Mouse (Mus musculus): Measurements from ENCODE around the gene Daam1. TPM values are rescaled to one million over a fixed set of nuclear protein-coding genes. Genes with fewer than 3 reads are reported as not detected.

Gene Daam1
- polyA plus RNA-seq, 1 experiment from 2014 or later, result 41.2 TPM

GRCm38 (mm10) chr12:71969941-71970629 is 139.2 kb downstream of the Daam1 start:
- no peaks in the 10 kb centered on the region for H3K4me1 ChIP-seq (replicated peaks; ENCODE audit: control insufficient read depth, insufficient read depth, low read length)
- H3K4me3 ChIP-seq (replicated peaks; ENCODE audit: low read length), result no peak overlapping the region
- no peak overlapping the region for H3K27ac ChIP-seq
- WGBS, result 68% methylated on average over 12 of the region's 12 CpGs
- DNase-seq (ENCODE audit: low spot score) (no peak), ATAC-seq (ENCODE audit: low FRiP score) (no peak)
- H3K27me3 ChIP-seq (ENCODE audit: control insufficient read depth, insufficient read depth, low read length), result no peaks in the 10 kb centered on the region
- peaks cover 43% of the 10 kb centered on the region for H3K36me3 ChIP-seq (replicated peaks; ENCODE audit: control insufficient read depth, insufficient read depth)
- no peaks in the 10 kb centered on the region for H3K9me3 ChIP-seq (ENCODE audit: control insufficient read depth, low read length)
- H3K4me2 ChIP-seq (replicated peaks), result no peak overlapping the region
- no peak overlapping the region for H3K9ac ChIP-seq

GRCm38 (mm10) chr12:71970791-71971654 is 140.1 kb downstream of the Daam1 start:
- DNase-seq (ENCODE audit: low spot score) (no peak), ATAC-seq (ENCODE audit: low FRiP score) (no peak)
- H3K9me3 ChIP-seq (ENCODE audit: control insufficient read depth, low read length), result no peaks in the 10 kb centered on the region
- no peaks in the 10 kb centered on the region for H3K27me3 ChIP-seq (ENCODE audit: control insufficient read depth, insufficient read depth, low read length)
- H3K27ac ChIP-seq, result no peak overlapping the region
- no peak overlapping the region for H3K9ac ChIP-seq
- peaks cover 52% of the 10 kb centered on the region for H3K36me3 ChIP-seq (replicated peaks; ENCODE audit: control insufficient read depth, insufficient read depth)
- H3K4me1 ChIP-seq (replicated peaks; ENCODE audit: control insufficient read depth, insufficient read depth, low read length), result no peaks in the 10 kb centered on the region
- H3K4me3 ChIP-seq (replicated peaks; ENCODE audit: low read length), result no peak overlapping the region
- no peak overlapping the region for H3K4me2 ChIP-seq (replicated peaks)
- 85% methylated on average over 9 of the region's 9 CpGs for WGBS

GRCm38 (mm10) chr12:71972126-71972525 is 141.2 kb downstream of the Daam1 start:
- Histone ChIP-seq H3K4me3 (replicated peaks; ENCODE audit: low read length) (no peak overlapping the region), H3K4me1 (replicated peaks; ENCODE audit: control insufficient read depth, insufficient read depth, low read length) (no peaks in the 10 kb centered on the region), H3K9me3 (ENCODE audit: control insufficient read depth, low read length) (no peaks in the 10 kb centered on the region), H3K27me3 (ENCODE audit: control insufficient read depth, insufficient read depth, low read length) (no peaks in the 10 kb centered on the region), H3K36me3 (replicated peaks; ENCODE audit: control insufficient read depth, insufficient read depth) (peaks cover 62% of the 10 kb centered on the region), H3K27ac (no peak overlapping the region), H3K4me2 (replicated peaks) (no peak overlapping the region), H3K9ac (no peak overlapping the region)
- DNase-seq (ENCODE audit: low spot score) (no peak), ATAC-seq (ENCODE audit: low FRiP score) (no peak)
- WGBS, result 87% methylated on average over 5 of the region's 5 CpGs

- H3K9ac ChIP-seq, result no peak overlapping the region
- H3K36me3 ChIP-seq (replicated peaks; ENCODE audit: control insufficient read depth, insufficient read depth), result peaks cover 67% of the 10 kb centered on the region
- H3K4me1 ChIP-seq (replicated peaks; ENCODE audit: control insufficient read depth, insufficient read depth, low read length), result no peaks in the 10 kb centered on the region
- no peak for DNase-seq (ENCODE audit: low spot score)
- H3K27me3 ChIP-seq (ENCODE audit: control insufficient read depth, insufficient read depth, low read length), result no peaks in the 10 kb centered on the region
- H3K9me3 ChIP-seq (ENCODE audit: control insufficient read depth, low read length), result no peaks in the 10 kb centered on the region
- no peak overlapping the region for H3K4me3 ChIP-seq (replicated peaks; ENCODE audit: low read length)
- 86% methylated on average over 12 of the region's 12 CpGs for WGBS
- no peak for ATAC-seq (ENCODE audit: low FRiP score)
- H3K4me2 ChIP-seq (replicated peaks), result no peak overlapping the region
- H3K27ac ChIP-seq, result no peak overlapping the region
Measured at GRCm38 (mm10) chr12:71972619-71973266, 141.9 kb downstream of the Daam1 start.

- ATAC-seq (ENCODE audit: low FRiP score) (no peak), DNase-seq (ENCODE audit: low spot score) (no peak)
- Histone ChIP-seq H3K4me3 (replicated peaks; ENCODE audit: low read length) (no peak overlapping the region), H3K36me3 (replicated peaks; ENCODE audit: control insufficient read depth, insufficient read depth) (peaks cover 68% of the 10 kb centered on the region), H3K9ac (no peak overlapping the region), H3K27ac (no peak overlapping the region), H3K27me3 (ENCODE audit: control insufficient read depth, insufficient read depth, low read length) (no peaks in the 10 kb centered on the region), H3K4me1 (replicated peaks; ENCODE audit: control insufficient read depth, insufficient read depth, low read length) (no peaks in the 10 kb centered on the region), H3K4me2 (replicated peaks) (no peak overlapping the region), H3K9me3 (ENCODE audit: control insufficient read depth, low read length) (no peaks in the 10 kb centered on the region)
- WGBS, result 61% methylated on average over 9 of the region's 9 CpGs
Measured at GRCm38 (mm10) chr12:71973577-71973976, 142.7 kb downstream of the Daam1 start.

GRCm38 (mm10) chr12:71975626-71976025 is 144.7 kb downstream of the Daam1 start:
- ATAC-seq (ENCODE audit: low FRiP score), result no peak
- no peaks in the 10 kb centered on the region for H3K27me3 ChIP-seq (ENCODE audit: control insufficient read depth, insufficient read depth, low read length)
- 37% methylated on average over 1 of the region's 1 CpGs for WGBS
- no peak for DNase-seq (ENCODE audit: low spot score)
- no peak overlapping the region for H3K27ac ChIP-seq
- peaks cover 86% of the 10 kb centered on the region for H3K36me3 ChIP-seq (replicated peaks; ENCODE audit: control insufficient read depth, insufficient read depth)
- H3K4me3 ChIP-seq (replicated peaks; ENCODE audit: low read length), result no peak overlapping the region
- H3K9me3 ChIP-seq (ENCODE audit: control insufficient read depth, low read length), result no peaks in the 10 kb centered on the region
- no peak overlapping the region for H3K4me2 ChIP-seq (replicated peaks)
- H3K4me1 ChIP-seq (replicated peaks; ENCODE audit: control insufficient read depth, insufficient read depth, low read length), result no peaks in the 10 kb centered on the region
- H3K9ac ChIP-seq, result no peak overlapping the region

GRCm38 (mm10) chr12:71976361-71976960 is 145.6 kb downstream of the Daam1 start:
- Histone ChIP-seq H3K9ac (no peak overlapping the region), H3K27ac (no peak overlapping the region), H3K36me3 (replicated peaks; ENCODE audit: control insufficient read depth, insufficient read depth) (peaks cover 88% of the 10 kb centered on the region), H3K4me2 (replicated peaks) (no peak overlapping the region), H3K4me3 (replicated peaks; ENCODE audit: low read length) (no peak overlapping the region), H3K27me3 (ENCODE audit: control insufficient read depth, insufficient read depth, low read length) (no peaks in the 10 kb centered on the region), H3K9me3 (ENCODE audit: control insufficient read depth, low read length) (no peaks in the 10 kb centered on the region), H3K4me1 (replicated peaks; ENCODE audit: control insufficient read depth, insufficient read depth, low read length) (no peaks in the 10 kb centered on the region)
- ATAC-seq (ENCODE audit: low FRiP score), result no peak
- 66% methylated on average over 7 of the region's 7 CpGs for WGBS
- DNase-seq (ENCODE audit: low spot score), result no peak

GRCm38 (mm10) chr12:71977364-71977763 is 146.5 kb downstream of the Daam1 start:
- Histone ChIP-seq H3K9me3 (ENCODE audit: control insufficient read depth, low read length) (no peaks in the 10 kb centered on the region), H3K27ac (no peak overlapping the region), H3K36me3 (replicated peaks; ENCODE audit: control insufficient read depth, insufficient read depth) (peaks cover 88% of the 10 kb centered on the region), H3K27me3 (ENCODE audit: control insufficient read depth, insufficient read depth, low read length) (no peaks in the 10 kb centered on the region), H3K4me1 (replicated peaks; ENCODE audit: control insufficient read depth, insufficient read depth, low read length) (no peaks in the 10 kb centered on the region), H3K4me2 (replicated peaks) (no peak overlapping the region), H3K4me3 (replicated peaks; ENCODE audit: low read length) (no peak overlapping the region), H3K9ac (no peak overlapping the region)
- DNase-seq (ENCODE audit: low spot score) (no peak), ATAC-seq (ENCODE audit: low FRiP score) (no peak)
- 89% methylated on average over 7 of the region's 7 CpGs for WGBS

All from hindbrain, embryonic 14.5 days (tissue).